Mouse (Mus musculus) WW6 (cell line): ENCODE measurements around the gene Pcsk6.

Experiments
- DNase-seq: peaks from one replicate; pipeline ENCODE4 v3.0.0-alpha.2; 2013; ENCODE audit warnings: low read depth, low spot score

Gene Pcsk6

DNA sequence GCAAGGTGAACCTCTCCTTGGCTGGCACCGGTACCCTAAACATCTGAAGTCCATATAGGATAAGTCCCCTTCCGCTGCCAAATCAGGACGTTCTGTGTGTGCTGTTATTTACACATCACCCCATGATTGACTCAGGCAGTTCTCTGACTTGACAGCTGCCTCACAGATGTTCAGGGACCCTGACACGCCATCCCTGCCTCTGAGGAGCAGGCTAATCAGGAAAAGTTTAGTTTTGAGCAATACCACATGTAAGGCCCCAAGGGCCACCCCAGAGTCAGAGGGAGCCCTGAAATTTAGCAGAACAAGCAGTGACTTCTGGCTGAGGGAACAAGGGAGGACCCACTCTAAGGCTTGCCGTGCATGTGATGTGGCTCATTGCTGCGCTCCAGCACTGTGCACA lies 130.8 kb downstream of the Pcsk6 start:
- DNase-seq: no peak

DNA sequence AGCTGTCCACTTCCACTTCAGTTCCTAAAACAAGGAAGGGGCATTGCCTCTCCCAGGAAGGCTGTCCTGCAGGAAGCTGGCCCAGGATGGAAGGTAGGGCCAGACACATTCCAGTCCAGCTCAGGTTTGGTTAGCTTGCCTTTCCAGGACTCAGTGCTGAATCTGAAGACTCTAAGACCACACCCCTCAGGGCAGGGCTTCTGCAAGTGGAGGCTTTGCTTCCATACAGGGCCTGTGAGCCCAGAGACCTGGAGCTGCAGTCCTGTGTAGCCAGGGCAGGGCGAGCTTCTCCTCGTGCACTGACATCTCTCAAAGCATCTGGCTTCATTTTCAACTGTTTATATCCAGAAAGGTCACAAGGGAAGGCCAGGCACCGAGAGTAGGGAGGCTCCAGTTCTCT lies 131.9 kb downstream of the Pcsk6 start:
- no peak for DNase-seq

DNA sequence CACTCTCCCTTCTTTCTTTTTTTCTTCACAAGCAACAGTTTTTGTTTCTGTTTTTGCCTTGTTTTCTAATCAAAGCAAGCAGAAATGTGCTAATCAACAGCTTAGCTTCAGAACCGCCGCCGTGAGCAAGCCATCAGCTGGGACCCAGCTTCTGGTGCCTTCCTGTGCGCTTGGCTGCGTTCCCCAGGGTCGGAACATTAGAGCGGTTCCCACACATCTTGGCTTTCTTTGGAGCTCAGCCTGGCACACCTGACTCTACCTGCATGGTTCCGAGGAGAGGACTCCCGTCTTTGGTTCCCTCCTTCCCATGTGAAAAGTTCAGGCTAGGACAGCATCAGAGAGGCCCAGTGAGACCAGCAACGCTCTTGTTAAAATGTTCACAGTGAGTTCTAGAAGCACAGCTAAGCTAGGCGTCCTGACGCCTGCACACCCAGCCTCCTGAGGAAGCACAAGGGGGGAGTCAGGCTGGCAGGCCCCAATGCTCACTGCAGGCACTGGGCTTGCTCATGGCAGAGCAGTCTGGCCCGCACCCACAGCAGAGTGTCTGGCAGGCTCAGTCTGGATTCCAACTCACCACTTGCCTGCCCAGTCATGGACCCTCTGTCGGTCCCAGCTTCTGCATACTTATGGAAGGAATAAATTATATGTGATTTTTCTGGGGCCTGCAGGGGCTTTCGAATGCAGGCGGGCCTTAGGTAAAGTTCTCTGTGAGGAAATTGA lies 139.7 kb downstream of the Pcsk6 start:
- DNase-seq: no peak

DNA sequence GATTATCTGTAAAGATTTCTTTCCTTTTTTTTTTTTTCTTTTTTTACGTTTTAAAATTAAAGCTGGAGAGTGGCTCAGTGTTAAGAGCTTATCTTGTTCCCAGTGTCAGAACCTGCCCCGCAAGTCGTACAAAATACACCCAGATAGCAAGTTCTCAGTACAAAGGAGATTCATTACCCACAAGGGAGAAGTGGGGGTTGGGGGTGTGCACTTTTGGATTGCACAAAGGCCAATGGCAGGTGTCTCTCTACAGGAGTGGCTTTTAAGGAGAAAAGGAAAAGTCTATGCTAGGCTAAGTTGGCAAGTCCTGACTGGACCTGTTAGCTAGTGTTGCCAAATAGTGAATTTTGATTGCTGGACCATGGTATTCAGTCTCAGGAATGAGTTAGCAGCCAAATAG lies 140.3 kb downstream of the Pcsk6 start:
- no peak for DNase-seq

DNA sequence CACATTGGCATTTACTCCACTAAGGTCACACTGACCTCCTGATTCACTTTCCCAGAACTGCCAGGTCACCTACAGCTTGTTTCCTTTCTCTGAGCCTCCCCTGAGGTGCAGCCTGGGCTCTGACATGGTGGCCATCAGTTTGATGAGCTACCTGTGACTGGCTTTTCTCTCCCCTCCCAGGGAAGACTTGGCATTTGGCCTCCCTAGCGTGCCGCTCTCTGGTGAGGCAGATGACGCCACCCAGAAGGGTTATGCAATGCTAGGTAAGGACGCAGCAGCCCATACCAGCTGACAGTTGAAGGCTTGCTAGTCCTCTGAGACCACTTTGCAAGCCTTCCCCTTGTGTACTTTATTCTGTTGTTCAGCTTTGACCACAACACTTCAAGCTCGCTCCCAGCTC lies 141.9 kb downstream of the Pcsk6 start:
- no peak for DNase-seq

DNA sequence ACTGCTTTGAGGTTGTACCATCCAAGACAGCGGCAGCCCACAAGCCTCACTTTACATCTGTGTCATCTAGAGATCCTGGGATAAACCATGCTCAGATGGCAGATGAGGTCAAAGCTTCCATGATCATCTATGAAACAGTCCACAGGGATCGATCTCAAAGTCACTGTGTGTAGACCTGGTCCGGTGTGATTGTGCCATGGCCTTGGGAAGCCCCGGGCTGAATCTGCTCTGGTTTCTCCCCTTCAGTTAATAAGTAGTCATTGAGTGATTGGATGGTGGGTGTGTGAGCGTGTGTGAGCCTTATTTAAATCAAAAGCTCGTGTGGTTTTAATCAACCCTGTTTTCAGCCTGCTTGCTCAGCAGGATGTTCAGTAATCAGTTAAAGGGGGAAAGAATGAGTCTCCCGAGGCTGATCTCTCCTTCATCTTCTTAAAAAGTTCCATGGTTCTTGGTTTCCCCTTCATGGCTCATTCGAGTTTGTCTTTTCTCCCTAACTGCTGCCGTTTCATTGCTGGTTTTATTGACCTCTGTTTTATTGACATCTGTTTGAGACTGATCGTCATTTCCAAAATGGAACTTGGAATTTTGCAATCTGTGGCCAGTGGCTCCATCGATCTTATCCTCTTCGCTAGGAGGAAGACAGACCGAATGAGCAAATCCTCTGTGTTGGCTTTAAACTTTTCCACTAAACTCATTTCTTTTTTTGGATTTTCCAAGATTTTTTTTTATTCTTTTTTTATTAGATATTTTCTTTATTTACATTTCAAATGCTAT lies 142.5 kb downstream of the Pcsk6 start:
- no peak for DNase-seq

DNA sequence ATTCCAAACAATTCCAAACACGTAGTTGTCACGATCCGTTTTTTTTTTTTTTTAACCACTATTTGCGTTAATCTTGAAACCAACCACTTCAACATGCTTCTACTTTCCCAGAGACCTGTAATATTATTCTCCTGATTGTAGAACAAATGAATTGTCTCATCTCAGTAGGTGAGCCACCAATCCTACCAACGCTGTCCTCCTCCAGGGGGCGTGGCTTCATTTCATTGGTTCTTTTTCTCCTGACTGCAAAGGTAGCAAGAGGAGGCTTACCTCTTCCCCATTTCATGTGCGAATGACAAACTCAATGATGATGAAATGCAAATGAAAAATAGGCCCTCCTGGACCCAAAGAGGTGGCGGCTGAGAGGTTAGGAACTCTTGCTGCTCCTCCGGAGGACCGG lies 143.5 kb downstream of the Pcsk6 start:
- no peak for DNase-seq

DNA sequence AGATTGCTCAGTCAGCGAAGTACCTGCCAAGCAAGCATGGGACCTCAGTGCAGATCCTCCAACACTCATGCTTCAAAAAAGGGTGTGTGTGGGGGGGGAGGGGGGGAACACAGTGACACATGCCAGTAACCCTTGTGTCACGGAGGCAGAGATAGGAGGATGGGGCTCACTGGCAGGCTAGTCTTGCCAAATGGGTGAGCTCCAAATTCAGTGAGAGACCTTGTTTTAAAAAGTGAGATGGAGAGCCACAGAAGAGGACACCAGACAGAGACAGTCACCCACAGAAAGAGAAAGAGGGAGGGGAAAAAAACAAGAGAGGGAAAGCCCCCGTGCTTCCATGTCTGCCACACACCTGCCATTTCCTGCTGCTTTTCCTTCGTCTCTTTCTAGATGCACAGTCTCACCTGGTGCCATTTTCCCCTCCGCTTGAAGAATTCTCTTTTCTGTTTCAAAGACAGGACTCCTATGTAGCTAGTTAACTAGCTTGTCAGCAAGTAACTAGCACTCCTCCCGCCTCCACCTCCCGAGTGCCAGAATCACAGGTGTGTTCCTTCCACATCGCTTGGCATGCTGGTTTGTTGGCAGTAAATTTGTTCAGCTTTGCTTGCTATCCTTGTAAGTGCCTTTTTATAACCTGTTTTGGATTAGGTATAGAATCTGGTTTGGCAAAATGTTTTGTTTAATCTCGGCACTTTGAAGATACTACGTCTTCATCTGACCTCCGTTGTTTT lies 146.8 kb downstream of the Pcsk6 start:
- no peak for DNase-seq

DNA sequence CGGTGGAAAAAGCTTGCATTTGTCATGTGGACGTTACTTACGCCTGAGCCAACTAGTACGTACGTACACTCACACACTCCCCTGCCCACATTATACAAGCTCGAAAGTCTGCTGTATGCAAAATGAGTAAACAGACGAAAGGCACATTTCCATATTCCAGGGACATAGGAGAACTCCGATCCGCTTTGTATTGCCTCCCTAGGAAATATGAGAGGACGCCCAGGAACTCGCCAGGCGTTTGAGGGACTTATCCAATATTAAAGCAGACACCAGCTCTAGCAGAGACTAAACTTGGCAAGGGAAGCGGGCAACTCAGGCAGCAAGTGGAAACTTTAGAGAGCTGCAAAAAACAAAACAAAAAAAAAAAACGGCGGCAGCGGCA lies 147.3 kb downstream of the Pcsk6 start:
- no peak for DNase-seq

DNA sequence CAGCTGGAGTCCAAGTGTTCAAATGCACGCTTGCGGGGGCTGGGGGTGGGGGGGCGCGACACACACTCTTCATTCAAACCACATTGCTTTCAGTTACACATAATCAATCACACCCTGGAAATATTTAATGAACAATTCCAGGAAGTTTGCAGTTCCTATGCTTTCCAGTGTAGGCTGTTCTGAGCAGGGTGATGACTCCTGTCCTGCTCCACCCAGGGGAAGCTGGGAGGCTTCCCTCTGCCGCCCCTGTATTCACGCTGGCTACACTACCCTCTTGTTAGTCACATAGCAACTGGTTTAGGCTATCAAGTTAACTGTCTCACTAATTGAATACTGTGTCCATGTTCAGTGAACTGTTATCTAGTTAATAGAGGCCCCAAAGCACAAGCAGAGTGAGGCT lies 149.0 kb downstream of the Pcsk6 start:
- no peak for DNase-seq

DNA sequence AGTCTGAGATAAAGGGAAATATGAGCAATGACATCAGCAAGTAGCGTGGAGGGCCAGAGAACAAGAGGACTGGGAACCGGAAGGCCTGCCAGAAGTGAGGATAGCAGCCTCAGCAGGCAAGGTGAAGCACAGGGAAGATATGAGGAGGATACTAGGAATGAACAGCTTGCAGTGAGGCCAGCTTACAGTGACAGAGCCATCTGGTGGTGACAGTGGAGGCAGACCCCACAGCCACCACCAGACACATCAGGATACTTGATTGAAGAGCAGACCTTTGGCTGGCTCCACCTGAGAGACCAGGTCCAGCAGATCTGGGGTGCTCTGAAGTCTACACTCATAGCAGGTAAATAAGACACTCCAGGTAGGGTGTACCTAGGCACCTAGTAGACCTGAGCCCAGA lies 166.2 kb downstream of the Pcsk6 start:
- DNase-seq: no peak

DNA sequence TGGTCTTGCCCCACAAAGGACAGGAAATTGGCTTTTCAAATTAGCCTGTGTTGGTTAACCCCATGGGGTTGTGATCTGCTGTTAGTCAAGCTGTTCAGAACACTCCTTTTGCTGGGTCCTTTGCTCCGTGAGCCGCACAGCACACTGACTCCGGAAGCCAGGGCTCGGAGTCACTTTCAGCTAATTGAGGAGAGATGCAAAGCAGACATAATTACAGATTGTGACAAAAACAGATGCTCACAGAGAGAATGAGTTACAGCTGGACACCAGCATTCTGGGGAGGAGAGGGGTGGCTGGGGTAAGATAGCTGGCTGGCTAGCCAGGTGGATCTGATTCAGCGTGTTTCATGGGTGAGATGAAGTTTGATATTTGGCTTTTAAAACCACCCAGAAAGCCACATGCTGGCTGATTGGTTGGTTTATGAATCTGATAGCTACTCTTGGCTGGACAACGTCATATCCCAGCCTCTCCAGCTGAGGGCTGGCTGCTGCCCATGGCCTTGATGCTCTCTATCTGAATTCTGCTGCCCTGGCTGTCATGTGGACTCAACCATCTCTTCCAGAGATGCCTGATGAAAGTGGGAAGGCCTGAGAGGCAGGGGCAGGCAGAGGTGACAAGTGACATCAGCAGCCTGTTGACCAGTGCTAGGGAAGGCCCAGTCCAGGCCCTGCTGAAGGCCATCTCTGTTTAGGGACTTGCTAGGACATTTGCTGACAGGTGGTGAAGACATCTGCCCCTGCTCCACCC lies 167.4 kb downstream of the Pcsk6 start:
- DNase-seq: no peak

DNA sequence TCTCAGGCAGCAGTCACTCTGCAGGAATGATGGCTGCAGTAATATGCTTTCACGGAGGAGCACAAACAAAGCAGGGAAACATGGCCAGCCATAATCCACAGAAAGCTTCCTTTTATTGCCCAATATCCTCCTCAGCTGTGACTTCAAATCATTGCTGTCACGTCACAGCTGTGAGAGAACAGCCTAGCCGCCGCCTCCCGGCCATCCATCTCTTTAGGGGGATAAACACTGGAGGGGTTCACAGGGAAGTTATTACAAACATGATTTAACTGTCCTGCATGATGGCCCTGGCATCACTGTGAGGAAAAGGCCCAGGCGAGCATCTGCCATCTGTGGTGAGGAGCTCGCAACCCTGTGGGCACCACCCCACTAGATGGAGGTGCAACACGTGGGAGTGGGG lies 175.3 kb downstream of the Pcsk6 start:
- DNase-seq: no peak

DNA sequence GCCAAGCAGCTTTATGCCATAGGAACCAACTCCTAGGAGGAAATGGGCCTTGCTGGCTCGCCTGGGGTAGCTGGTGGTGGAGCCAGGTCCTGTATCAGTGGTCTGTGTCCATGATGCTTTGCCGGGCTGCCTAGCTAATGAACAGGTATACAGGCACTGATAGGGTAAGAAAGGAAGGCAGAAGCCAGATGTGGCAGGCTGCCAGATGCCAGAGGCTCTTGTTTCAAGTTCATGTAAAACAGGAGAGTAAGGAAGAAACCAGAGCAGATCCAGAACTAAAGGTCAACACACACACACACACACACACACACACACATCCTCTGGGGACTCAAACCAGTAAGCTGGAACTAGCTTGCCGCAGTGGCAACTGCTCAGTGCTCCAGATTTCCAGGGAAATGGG lies 176.7 kb downstream of the Pcsk6 start:
- DNase-seq: no peak

DNA sequence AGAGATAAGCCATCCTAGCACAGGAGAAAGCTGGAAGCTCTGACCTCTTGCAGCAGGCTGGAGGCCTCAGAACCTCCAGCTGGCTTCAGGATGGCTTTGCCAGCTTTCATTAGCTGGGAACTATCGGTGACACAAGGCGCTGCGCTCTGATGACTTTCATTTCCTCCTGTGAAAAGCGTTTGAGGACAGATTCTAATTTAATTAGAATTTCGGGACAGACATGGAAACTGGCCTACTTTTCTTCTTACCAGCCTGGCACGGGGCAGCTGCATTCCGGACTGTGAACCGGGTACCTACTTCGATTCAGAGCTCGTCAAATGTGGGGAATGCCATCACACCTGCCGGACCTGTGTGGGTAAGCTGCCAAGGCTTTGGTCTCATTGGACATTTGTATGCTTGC lies 177.2 kb downstream of the Pcsk6 start:
- no peak for DNase-seq

DNA sequence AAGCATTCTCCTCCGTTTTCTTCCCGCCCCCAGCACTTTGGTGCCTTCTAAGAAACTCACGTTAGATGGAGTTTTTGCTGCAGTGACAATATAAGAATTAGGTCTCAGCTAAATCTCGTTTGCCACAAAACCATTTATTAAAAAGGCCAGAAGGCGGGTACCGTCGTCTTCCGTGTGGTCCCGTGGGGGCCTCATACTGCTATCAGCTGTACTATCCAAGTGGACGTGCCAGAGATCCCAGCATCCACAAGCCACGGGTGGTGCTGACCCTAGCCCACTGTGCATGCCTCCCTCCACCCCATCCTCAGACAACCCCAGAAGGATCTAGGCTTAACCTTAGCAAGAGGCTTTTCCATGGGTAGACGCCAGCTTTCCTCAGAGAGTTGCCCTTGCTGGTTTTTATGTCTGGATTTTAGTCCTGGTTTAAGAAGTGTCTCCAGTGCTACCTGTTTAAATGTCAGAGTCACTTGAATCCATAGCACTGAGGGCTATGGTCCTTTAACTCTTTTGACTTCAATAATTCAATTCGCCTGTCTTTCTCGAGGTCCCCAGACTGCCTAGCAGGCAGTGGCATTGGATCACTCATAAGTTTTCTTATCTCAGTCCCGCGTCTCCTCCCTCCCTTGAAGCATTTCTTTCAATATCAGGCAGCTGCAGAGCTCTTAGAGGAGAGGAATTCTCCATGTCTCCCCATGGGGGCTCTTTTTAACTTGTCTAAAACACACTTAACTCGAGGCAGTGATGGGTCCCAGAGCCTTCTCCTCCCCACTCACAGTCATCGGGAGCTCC lies 178.7 kb downstream of the Pcsk6 start:
- no peak for DNase-seq

DNA sequence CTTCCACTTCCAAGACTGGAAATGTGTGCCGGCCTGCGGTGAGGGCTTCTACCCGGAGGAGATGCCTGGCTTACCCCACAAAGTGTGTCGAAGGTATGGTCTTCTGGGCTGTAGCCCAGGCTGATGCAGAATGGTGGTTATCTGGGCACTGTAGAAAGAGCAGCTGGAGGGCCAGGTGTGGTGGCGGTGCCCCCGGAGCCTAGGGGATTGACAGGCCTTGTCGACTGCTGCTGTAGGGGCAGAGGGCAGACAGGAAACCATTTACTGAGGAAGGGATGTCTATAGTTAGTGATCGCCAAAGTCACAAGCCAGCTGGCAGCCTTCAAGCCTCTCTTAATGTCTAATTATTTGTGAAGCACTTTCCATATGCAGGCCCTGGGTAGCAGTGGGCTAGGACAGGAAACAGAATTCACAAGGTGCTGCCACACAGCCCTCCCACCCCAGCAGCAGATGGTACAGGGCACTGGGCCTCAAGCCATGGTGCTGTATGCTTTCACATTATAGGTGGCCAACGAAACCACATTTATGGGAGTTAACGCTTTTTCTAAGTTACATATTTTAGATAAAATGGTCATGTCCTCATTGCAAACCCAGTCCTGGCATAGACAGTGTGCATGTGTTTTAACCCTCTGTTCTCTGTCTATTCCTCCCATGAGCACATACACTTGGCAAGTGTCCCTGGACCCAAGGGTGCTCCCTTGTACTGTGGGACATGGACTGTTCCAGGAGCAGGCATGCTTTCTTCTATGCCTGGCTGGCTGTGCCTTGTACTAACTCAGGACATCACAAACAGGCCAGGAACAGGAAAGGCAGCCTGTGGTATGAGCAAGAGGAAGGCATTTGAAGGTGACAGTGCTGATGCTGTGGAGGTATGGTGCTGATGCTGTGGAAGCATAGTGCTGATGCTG lies 182.3 kb downstream of the Pcsk6 start, which contains the start of gene Gm45213:
TSS of gene Gm45213 (plus strand) at position 51 of the 908 bp plus-strand sequence.
- no peak for DNase-seq

DNA sequence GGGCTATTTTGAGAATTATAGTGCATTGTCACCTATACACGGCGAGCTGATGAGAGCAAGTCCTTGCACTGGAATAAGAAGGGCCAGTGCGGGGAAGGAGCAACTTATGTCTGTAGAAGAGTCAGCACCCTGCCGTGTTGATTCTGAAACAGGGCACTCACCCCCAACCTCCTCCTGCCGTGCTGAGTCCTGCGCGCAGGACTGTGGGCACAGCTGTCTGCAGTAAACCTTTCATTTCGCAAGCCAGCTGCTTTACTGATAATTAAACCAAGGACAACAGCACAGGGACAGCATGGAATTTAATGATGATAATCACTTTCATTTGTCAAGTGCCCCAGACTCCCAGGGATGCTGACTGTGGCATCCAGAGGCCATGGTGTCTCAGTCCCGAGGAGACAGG lies 183.1 kb downstream of the Pcsk6 start:
- no peak for DNase-seq

DNA sequence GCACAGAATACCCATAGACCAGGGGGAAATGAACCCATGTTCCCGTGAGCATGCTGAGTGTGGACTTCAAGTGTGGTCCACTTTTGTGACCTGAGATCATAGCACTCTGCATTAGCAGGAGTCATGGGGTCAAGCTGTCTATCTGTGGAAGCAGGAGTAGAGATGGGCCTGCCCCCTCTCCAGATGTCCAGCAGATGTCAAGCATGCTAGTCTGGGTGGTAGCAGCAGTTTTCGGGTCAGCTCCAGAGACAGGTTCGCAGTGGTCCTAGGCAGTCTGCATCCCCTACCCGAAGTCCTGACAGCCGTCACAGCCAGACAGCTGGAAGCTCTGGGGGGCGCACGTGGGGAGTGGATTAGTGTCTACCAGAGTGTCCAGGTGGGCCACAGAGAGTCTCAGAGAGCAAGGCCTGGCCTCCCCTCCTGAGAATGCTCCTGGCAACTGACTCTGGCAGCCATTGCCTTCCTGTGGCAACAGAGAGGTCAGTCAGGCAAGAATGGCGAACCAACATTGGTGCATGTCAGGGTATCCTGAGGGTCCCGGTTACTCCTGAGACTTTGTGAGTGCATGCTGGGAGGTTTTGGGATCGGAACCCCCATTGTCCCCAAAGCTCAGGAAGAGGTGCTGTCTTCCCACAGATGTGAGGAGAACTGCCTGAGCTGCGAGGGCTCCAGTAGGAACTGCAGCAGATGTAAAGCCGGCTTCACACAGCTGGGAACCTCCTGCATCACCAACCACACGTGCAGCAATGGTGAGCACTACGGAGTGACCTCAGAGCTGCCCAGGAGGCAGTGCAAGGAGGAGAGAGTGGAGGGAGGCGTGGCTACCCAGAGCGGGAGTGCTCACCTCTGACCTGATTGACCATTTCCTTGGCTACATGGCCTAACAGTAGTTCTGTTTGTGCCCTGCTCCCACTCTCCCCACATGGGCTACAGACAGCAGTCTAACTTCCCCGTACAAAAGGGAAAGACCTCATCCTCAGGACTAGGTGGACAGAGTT lies 185.7 kb downstream of the Pcsk6 start:
- no peak for DNase-seq
